Mouse (Mus musculus) kidney, postnatal 4 days (tissue): ENCODE results near the gene Cobll1.

Source experiments
- DNase-seq, 2 experiments: peaks; one replicate each; pipeline ENCODE4 v3.0.0; 2021; ENCODE audit warnings: mixed read lengths in 2 of 2

The Cobll1 gene

GRCm38 (mm10) chr2:65145421-65146117 lies 93.6 kb downstream of the Cobll1 start:
- DNase-seq = peak; percentile 32 to 42

- DNase-seq = no peak
Observed at GRCm38 (mm10) chr2:65141093-65141661, 98.0 kb downstream of the Cobll1 start.

- DNase-seq = no peak
Observed at GRCm38 (mm10) chr2:65140330-65140922, 98.8 kb downstream of the Cobll1 start.

GRCm38 (mm10) chr2:65139606-65140329 lies 99.4 kb downstream of the Cobll1 start:
- DNase-seq = no peak

- DNase-seq = no peak
Observed at GRCm38 (mm10) chr2:65138992-65139391, 100.2 kb downstream of the Cobll1 start.

- DNase-seq = no peak
Observed at GRCm38 (mm10) chr2:65126141-65126783, 112.9 kb downstream of the Cobll1 start.

- no peak for DNase-seq
Observed at GRCm38 (mm10) chr2:65123702-65124101, 115.5 kb downstream of the Cobll1 start.

GRCm38 (mm10) chr2:65121435-65121834 lies 117.8 kb downstream of the Cobll1 start:
- DNase-seq = peak; percentile 65 to 69

GRCm38 (mm10) chr2:65121012-65121411 lies 118.2 kb downstream of the Cobll1 start:
- DNase-seq = no peak

GRCm38 (mm10) chr2:65120112-65120511 lies 119.1 kb downstream of the Cobll1 start:
- no peak for DNase-seq

GRCm38 (mm10) chr2:65119667-65120066 lies 119.5 kb downstream of the Cobll1 start:
- DNase-seq = no peak

GRCm38 (mm10) chr2:65119076-65119475 lies 120.1 kb downstream of the Cobll1 start:
- DNase-seq = no peak

GRCm38 (mm10) chr2:65117859-65118258 lies 121.3 kb downstream of the Cobll1 start:
- DNase-seq = no peak

- DNase-seq = no peak
Observed at GRCm38 (mm10) chr2:65116428-65117125, 122.6 kb downstream of the Cobll1 start.

GRCm38 (mm10) chr2:65113191-65113590 lies 126.0 kb downstream of the Cobll1 start:
- DNase-seq = no peak

- DNase-seq = no peak
Observed at GRCm38 (mm10) chr2:65104569-65104968, 134.6 kb downstream of the Cobll1 start.

GRCm38 (mm10) chr2:65103801-65104200 lies 135.4 kb downstream of the Cobll1 start:
- no peak for DNase-seq

GRCm38 (mm10) chr2:65101388-65101787 lies 137.8 kb downstream of the Cobll1 start:
- no peak for DNase-seq

GRCm38 (mm10) chr2:65100001-65100400 lies 139.2 kb downstream of the Cobll1 start:
- DNase-seq = no peak

GRCm38 (mm10) chr2:65095571-65095970 lies 143.6 kb downstream of the Cobll1 start:
- DNase-seq = no peak

GRCm38 (mm10) chr2:65093990-65094389 lies 145.2 kb downstream of the Cobll1 start:
- no peak for DNase-seq

GRCm38 (mm10) chr2:65090986-65091385 lies 148.2 kb downstream of the Cobll1 start:
- no peak for DNase-seq
